Mouse (Mus musculus) kidney, postnatal 10 days (tissue): ENCODE measurements around the gene Stoml3.
A peak's percentile ranks its signal among the peaks of the same experiment; 100 is the strongest.

Experiments
- DNase-seq: peaks from one replicate; pipeline ENCODE4 v3.0.0; 2021; ENCODE audit warnings: mixed read lengths

Gene Stoml3

DNA sequence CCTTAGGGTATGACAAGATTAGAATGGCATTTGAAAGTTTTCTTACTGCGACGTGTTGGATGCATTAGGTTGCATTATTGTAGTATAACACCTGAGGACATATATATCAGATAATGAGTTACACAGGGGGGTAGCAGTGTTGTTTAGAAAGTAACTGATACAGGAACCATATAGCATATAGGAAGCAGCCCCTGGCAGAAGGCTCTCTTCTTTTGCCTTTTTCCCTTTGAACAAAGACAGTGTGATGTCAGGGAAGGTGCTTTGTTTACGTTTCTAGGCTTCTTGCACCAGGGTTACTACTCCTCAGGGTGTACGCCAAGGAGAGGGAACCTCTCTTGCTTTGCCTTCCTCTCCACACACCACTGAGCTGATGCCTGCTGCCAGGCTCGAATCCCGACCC lies at the start of gene Stoml3:
Gene Stoml3 (plus strand): TSS at position 301 of the 400 bp plus-strand sequence.
- DNase-seq: no peak

DNA sequence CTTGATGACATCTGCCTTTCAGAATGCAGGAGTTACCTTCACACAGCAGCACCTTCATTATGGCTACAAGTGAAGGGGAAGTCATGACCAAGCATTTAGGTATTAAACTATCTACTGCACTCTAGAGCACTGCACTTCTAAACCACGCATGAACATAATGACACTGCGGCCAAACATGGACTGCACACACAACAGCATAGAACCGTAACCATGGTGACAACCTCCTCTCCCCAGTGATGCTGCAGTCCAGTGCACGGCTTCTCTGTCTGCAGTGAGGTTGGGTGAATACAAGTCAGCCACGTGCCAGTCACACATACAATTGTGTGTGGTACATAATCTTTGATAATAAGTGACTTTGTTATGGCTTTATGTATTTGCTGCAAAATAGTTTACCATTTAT lies 42.9 kb upstream of the Stoml3 start:
- DNase-seq: peak; percentile 2

DNA sequence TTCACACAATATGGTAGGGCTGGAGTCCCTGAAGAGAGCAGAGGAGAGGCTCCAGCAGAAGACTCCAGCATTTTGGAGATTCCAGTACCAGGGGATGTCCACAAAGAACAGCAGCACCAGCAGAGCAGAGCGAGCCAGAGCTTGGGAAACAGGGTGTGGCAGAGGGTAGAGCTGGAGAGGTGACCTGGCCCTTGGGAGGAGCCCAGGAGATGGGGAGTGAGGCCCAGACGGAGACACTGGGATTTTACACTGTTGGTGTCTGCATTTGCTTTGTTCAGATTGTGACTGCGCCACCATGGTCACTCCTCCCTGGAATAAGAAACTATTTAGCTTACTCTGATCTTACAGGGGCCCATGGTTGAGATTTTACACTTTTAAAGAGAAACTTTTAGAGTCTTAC lies 41.7 kb upstream of the Stoml3 start:
- peak; percentile 5 for DNase-seq

DNA sequence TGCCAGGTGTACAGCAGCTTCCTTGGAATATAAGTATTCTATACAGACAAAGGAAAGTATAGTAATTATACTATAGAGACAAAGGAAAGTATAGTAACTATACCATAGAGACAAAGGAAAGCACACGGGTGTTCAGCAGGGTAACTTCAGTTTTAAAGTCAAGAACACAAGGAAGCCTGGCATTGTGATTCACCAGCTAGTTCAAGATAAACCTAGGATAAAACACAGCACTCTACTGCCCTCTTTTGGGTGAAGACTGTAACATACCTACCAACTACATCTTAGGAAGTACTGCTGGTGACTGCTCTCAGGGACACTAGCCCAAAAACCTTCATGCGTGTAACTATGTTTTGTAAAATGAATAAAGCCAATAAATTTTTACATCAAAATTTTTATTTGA lies 40.2 kb upstream of the Stoml3 start:
- DNase-seq: peak; percentile 49

DNA sequence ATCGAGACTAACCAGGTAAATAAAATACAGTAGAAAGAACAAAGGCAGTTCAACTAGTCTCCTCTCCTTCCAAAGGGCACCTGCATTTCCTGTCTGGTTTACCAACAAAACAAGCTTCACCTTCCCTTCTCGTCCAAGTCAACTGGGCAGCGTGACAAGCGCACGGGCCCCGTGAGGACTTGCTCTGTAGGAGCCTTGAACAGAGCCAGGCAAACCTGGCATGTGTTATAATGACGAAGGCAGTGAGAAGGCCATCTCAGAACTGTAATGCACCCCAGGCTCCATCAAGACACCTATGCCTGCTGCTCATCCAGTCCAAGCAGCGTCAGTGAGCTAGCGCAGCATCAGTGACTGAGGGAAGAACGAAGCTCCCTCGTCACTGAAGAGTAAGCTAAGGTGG lies 37.8 kb upstream of the Stoml3 start:
- peak; percentile 9 for DNase-seq

DNA sequence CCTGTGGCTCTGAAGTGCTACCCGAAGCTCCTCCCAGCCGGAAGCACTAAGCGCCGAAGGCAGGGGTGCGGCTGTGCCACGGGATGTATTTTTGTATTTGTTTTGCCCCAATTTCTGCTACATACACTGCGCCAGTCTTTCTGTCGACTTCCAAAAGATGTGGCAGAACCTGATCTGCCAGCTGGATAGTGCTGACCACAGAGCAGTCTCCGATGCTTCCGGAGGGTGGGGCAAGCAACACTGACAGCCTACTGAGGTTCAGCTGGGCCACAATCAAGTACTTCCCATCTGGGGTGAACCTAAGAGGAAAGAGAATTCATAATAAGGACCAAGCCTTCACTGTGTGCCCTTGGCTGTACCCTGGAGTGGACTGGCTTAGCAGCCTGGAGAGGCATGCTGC lies 36.1 kb upstream of the Stoml3 start:
- peak; percentile 4 for DNase-seq

DNA sequence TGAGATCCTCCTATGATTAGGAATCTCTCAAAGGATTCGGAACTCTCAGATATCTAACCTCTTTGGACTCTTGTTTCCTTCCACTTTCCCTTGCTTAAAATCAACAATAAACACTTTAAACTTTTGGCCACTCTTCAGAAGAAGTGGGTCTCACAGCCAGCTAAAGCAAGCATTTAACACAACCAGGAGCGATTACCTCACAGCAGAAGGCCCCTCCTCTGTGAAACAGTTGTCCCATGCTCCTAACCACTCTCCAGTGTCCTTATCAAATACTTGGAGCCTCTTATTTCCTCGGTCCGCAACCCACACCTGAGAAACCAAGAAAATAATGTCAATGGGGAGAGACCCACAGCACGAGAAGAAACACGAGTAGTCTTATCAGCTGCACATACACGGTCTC lies 35.1 kb upstream of the Stoml3 start:
- peak; percentile 1 for DNase-seq

DNA sequence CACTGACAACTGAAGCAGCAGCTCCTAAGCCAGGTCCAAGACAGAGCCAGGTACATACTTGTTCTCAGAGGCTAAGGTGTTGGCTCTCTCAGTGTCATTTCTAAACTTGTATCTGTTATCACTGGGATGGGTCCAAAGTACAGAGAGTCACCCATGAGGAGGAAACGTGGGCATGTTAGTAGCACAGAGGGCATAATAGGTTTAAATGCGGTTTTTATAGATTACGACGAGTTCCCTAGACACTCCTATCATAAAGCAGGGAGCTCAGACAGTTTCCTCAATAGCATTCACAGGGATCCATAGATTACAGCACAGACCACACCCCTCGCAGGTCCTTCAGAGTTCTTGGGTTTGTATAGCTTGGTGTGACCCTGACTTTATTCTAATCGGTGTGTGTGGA lies 34.4 kb upstream of the Stoml3 start:
- no peak for DNase-seq

DNA sequence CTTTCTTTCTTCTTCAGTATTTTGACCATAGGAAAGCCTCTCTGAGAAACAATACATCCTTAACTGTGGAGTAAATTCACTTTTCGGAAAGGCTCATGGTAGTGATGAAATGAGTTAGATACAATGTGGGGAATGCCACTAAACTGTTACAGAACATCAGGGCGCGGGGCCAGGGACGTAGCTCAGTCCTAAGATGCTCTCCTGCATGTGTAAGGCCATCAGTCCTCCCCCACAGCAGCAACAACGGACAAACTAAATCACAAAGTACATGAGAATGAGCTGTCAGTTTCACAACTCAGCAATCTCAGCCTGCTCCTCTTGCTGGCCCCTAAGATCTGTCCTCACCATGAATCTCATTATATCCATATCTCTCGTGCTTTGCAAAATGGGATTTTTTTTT lies 33.9 kb upstream of the Stoml3 start:
- no peak for DNase-seq

DNA sequence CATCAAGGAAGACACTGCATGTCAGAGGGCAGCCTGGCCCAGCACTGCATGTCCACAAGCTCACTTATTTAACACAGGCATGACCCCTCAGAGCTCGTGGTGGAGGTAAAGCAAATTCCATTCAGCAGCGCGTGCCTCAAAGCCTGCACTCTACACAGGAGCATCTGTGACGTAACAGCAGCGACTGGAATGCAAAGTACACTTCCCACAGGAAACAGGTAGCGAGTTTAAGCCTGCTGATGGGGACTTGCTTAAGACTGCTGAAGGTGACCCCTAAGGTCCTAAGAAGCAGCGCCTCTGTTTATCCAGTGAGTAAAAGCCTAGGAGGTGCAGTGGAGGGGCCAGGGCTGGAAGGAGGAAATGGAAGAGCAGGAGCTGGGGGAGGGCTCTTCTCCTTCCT lies 33.5 kb upstream of the Stoml3 start:
- no peak for DNase-seq

DNA sequence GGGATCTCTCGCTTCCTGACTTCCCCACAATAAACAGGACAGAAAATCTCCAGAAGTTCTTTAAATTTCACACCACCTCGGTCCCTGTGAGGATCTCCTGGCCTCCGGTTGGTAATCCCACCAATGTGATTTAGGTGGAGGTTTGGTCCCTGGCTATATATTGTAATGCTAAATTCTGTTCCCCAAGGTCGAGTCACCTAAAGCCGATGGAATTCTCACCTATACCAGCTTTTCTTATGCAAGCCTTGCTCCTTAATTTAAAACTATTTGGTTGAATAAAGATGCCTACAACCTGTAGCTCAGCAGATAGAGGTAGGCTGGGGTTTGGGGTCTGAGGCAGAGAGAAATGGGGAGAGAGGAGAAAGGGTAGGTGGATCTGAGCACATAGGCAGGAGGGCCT lies 30.7 kb upstream of the Stoml3 start:
- no peak for DNase-seq

DNA sequence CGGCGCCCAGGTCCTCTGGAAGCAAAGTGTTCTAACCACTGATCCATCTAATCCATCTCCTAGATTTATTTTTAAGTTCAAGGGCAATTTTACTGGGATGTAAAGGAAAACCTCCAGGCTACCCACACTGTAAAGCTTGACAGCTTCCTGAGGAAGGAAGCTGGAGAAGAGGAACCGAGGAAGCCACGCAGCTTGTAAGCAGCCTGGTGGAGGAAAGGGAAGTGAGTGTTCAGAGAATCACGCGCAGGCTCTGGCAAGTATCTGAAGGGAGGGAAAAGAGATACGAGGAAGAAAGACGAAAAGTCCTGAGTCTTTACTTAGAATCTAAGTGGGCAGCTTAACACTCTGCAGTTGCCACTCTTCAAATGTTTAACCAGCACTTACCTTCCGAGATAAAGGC lies 28.3 kb upstream of the Stoml3 start:
- DNase-seq: no peak

DNA sequence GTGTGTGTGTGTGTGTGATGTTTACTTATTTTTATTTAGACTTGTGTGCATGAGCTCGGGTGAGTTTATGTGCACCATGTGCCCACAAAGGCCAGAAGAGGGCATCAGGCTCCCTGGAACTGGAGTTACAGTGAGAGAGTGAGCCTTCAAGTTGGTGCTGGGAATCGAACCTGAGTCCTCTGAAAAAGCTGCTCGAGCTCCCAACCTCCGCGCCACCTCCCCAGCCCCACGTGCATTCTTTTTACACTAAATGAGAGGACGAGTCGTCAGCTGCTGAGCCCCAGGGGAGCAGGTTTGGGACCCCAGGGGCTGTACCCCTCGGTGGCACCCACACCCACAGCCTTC lies 25.8 kb upstream of the Stoml3 start:
- DNase-seq: no peak

DNA sequence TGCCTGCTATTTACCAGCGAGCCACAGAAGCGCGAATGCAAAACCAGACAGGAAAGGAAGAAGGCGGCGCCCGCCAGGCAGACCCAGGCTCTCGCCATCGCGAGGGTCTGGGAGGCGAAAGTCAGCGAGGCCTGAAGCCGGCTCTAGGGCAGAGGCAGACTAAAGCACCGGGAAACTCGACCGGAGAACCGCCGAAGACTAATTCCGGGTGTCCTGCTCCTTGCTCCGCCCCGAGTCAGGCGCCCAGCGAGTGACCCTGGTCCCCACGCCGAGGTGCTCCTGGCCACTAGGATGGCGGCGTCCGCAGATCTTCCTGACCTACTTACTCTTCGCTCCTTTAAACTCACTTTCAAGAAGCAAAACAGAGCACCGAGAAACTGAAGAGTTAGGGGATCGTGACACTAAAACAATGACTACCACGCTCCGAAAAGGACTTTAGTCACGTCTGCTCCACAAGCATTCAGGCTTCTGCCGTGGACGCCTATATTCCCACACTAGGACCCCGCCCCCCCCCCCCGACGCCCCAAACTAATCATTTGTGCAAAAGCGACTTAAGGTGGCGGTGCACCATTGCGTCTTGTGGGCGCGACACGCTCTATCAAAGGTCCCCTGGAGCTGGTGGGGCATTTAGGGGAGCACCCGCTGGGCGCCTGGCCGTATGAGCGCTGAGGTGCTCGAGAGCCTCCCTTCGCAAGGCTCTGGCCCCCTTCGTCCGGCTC lies 25.2 kb upstream of the Stoml3 start, which contains the start of the genes Nhlrc3 and Proser1:
Gene Nhlrc3 (minus strand): TSS at position 287 of the 719 bp plus-strand sequence.
Gene Proser1 (plus strand): TSS at position 621 of the 719 bp plus-strand sequence.
- DNase-seq: peak; percentile 98

DNA sequence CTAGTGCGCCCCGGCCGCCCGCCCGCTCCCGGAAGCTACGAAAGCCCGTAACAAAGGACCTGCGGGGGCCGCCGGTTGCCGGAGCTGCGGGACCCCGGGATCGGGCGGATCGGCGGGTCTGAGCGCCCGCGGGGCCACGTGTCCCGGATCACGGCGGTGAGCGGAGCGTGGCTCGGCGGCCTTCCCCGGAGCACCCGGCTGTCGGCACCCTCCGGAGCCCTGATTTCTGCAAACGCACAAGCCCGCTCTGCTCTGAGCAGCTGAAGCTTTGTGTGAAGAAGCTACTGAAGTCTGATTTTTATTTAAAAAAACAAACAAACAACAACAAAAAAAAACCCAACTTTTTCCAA lies 24.7 kb upstream of the Stoml3 start:
- DNase-seq: no peak

DNA sequence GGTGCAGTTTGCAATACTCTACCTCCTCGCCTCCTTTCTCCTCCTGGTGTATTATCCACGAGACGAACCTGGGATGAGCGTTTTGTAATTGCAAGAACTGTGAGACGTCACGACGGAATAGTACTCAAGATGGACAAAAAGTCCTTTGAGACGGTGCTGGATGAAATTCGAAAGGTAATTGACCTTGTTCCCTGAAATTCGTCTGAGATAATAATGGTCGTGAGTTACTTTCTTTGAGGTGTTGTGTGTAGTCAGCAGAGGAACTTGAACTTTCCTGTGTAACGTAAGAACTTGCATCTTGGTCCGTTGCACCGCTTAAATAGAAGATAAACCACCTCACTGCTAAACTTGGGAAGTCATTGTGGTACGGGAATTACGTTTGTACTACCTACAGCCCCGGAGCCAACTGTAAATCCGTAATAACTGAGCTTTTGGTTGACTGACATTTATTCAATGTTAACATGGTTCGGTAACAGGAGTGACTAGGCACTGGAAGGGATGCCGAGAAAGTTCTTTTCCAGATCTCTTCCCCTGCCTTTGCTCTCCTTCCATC lies 24.2 kb upstream of the Stoml3 start:
- no peak for DNase-seq

DNA sequence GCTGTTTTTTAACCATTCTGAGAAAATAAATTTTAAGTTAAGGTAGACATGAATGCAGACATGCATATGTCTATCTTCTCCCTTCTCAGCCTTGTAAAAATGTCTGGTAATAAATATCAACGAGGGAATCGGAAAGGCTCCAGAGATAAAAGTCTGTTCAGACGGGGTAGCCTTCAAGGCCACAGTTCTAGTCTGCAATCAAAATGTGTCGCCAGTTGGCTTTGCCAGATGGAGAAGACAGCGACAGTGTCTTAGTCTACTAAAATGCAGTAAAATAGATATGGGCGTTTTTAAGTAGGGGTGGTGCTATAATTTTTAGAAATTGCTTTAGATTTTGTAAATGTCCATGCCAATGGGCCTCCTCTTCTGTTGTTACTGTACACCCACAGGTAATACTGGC lies 23.1 kb upstream of the Stoml3 start:
- no peak for DNase-seq

DNA sequence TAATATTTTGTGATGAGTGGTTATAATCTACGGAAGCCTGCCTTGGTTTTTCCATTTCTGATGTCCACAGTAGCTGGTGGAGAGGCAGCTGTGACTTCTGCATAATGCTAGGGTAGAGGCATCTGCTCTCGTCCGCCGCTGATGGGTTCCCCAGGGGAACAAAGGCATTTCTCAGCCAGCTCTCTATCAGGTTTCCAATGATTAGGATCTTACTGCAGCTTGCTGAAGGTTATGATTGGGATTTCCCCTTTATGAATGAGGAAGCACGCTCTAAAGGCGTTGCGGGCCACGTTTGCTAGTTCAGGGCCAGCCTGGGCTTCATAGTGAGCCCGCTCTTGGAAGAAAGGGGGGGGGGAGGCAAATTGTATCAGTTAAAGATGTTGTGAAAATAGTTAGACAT lies 22.0 kb upstream of the Stoml3 start:
- no peak for DNase-seq

DNA sequence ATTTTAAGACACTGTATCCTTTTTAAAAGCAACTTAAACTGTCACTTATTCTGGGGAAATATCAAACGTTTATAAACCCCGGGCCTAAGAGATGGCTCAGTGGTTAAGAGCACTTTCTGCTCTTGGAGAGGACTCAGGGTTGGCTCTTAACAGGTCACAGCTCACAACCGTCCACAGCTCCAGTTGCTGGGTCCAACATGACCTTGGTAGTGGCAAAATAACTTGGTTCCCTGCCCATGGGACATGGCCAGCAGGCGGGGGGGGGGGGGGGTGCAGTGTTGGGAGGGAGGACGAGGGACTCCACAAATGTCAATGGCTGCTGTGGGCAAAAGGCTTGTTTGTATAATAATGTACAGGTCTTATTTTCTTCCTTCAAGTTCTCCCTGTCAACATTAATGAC lies 21.1 kb upstream of the Stoml3 start:
- DNase-seq: no peak

DNA sequence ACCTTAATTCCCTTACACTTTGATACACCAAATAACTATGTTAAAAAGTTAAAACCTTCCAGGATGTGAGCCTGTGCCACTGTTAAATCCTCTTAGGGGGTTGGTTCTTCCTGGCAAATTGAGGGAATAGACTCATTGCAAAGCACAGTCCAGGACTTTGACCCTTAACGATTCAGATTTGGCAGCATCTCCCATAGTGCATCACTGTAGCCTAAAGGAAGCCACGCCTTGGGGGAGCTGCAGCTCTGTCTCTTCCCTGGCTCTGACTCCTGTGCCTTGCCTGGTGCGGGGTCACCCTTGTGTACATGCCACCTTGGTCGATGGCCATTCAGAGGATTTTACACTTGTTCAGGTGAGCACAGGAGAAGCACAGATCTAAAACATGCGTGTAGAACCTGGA lies 18.8 kb upstream of the Stoml3 start:
- DNase-seq: no peak

DNA sequence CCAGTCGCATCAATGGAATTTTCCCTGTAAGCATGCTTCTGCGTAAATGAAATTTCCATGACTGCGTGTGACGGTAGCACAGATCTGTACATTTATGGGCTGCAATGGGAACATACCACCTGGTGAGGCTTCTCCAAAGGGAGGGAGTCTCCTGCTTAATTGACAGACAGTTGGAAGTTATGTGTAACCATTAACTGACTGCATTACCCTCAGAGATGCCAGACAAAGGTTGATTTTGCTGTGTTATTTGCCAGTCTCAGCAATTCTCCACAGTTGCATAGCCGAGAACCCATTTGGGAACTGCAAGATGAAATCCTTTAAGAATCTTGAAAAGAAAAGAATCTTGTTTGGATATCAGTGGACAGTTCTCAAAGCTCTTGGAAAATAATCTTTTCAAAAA lies 16.4 kb upstream of the Stoml3 start:
- DNase-seq: no peak

DNA sequence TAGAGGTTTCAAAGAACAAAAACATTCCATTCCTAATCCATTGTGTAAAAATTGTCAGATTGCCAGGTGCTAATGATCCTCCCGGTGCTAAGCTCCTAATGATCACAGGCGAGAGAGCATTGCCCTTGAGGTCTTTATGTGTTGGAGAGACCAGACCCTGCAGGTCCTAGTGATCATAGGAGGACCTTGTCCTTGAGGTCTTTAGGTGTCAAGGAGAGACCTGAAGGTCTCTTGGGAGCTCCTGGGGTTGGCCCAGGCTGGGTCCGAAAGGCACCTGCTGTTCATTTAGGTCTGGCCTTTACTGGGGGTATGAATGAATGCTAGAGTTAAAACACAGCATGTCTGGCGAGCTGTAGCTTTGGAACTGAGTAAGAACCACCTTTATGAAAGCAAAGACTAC lies 14.3 kb upstream of the Stoml3 start:
- DNase-seq: no peak

DNA sequence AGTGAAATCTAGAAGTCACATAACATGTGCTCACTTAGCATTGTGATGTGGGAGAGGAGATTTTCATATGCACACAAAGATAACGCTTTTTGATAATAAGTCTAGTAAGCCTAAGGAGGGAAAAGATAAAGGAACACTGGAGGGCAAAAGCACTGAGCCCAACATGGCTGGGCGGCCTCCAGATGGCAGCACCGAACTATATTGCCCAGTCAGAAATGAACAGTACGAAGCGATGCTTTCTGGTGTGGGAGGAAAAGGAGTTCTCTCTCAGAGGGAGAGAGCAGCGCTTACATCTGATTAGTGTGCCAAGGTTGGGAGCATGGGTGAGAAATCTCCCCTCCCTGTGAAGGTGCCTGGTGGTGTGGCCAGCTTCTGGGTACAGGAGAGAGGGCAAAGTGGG lies 12.6 kb upstream of the Stoml3 start:
- peak; percentile 75 for DNase-seq

DNA sequence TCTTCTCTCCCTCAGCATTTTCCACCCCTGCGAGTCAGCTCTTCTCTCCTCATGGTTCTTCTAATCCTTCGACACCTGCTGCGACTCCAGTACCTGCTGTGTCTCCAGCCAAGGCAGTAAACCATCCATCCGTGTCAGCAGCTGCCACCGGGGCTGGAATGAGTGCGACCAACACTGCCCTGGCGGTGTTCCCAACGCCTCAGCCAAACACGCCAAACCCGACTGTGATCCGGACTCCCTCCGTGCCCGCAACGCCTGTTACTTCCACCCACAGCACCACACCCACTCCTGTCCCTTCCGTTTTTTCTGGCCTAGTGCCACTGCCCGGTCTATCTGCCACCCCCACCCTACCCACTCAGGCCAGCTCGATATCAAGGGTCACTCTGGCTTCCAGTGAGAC lies 11.0 kb upstream of the Stoml3 start:
- DNase-seq: peak; percentile 68

DNA sequence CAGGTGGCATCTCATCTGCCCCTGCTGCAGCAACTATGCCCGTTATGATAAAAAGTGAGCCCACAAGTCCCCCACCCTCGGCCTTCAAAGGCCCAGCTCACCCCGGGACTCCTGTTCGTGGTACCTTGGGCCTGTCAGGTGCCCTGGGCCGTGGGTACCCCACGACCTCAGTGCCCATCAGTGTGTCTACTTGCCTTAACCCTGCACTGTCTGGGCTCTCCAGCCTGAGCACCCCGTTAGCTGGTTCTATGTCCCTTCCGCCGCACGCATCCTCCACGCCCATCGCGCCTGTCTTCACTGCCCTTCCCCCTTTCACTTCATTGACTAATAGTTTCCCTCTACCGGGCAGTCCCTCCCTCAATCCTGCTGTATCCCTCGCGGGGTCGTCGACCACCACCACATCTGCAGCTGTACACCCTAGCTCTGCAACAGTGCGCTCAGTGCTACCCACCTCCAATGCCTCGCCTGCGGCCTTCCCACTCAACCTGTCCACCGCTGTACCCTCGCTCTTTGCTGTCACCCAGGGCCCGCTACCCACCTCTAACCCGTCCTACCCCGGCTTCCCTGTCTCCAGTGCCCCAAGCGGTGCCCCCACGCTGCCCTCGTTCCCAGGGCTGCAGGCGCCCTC lies 9.9 kb upstream of the Stoml3 start:
- no peak for DNase-seq
